Mouse (Mus musculus) liver, embryonic 14.5 days (tissue): ENCODE measurements around the gene Fzd9. TPM values are rescaled to one million over a fixed set of nuclear protein-coding genes. Genes with fewer than 3 reads are reported as not detected.
"Not testable (repeated sequence)": the region's sequence is repeated elsewhere in the genome, so short reads cannot be mapped to it uniquely, and the experiment has no call there.

Source experiments
- ATAC-seq: fragments of 200-750 bp; cut with Nextera tagmentation; 2 replicates; pipeline ENCODE4 v1.8.0; 2017; ENCODE audit warnings: moderate number of reproducible peaks, mild to moderate bottlenecking, moderate library complexity; ENCODE audit not compliant: insufficient read depth
- DNase-seq, 3 experiments: peaks; one replicate each; pipeline ENCODE4 v3.0.0-alpha.2; 2012 to 2013; ENCODE audit warnings: low read depth in 3 of 3, low spot score in 3 of 3
- H3K27ac ChIP-seq: fragments of 300-500 bp; sonication (generic); 2 replicates; pipeline ENCODE4 v1.5.1; 2014; ENCODE audit warnings: moderate library complexity, mild to moderate bottlenecking, control low read depth, inconsistent platforms
- H3K27me3 ChIP-seq: fragments of 300-500 bp; sonication (generic); 2 replicates; pipeline ENCODE4 v1.6.1; 2014; ENCODE audit warnings: mild to moderate bottlenecking, low read length, moderate library complexity; ENCODE audit not compliant: control insufficient read depth, insufficient read depth
- H3K36me3 ChIP-seq: fragments of 300-500 bp; sonication (generic); replicated peaks from 2 replicates; pipeline ENCODE4 v1.6.1; 2014; ENCODE audit warnings: low read depth; ENCODE audit not compliant: control insufficient read depth, insufficient read depth
- H3K4me1 ChIP-seq, 2 experiments: fragments of 200-500 bp in 1 of 2; fragments of 300-500 bp in 1 of 2; sonication (generic) in 1 of 2; replicated peaks; 2 replicates each; pipeline ENCODE4 v1.6.1; 2012 to 2014; ENCODE audit warnings: antibody characterized with exemption in 1 of 2, inconsistent platforms in 1 of 2, low read length in 1 of 2; ENCODE audit not compliant: control insufficient read depth in 2 of 2, insufficient read depth in 2 of 2
- H3K4me2 ChIP-seq: fragments of 300-500 bp; sonication (generic); 2 replicates; pipeline ENCODE4 v1.6.1; 2014; ENCODE audit warnings: low read depth, mild to moderate bottlenecking, control low read depth, moderate library complexity
- H3K4me3 ChIP-seq, 2 experiments: fragments of 200-500 bp in 1 of 2; fragments of 300-500 bp in 1 of 2; sonication (generic) in 1 of 2; 2 replicates each; pipeline ENCODE4 v1.5.1; 2012 to 2014; ENCODE audit warnings: low read depth in 2 of 2, low read length in 2 of 2, mild to moderate bottlenecking in 2 of 2, control low read depth in 1 of 2, inconsistent platforms in 1 of 2, moderate library complexity in 1 of 2; ENCODE audit not compliant: insufficient read depth in 1 of 2
- H3K9ac ChIP-seq: fragments of 300-500 bp; sonication (generic); replicated peaks from 2 replicates; pipeline ENCODE4 v1.6.1; 2014; ENCODE audit warnings: mild to moderate bottlenecking, control low read depth, moderate library complexity
- H3K9me3 ChIP-seq: fragments of 300-500 bp; sonication (generic); 2 replicates; pipeline ENCODE4 v1.6.1; 2016; ENCODE audit warnings: low read length, mixed read lengths; ENCODE audit not compliant: control insufficient read depth
- CTCF ChIP-seq: IDR thresholded peaks from 2 replicates; pipeline ENCODE4 v1.5.1; 2016; ENCODE audit warnings: antibody characterized with exemption, low read depth, control low read depth
- EP300 ChIP-seq: IDR thresholded peaks from 2 replicates; pipeline ENCODE4 v1.6.1; 2016; ENCODE audit warnings: antibody characterized with exemption, low read depth
- WGBS: fragments of 180-500 bp; shearing (Covaris S2); extraction: QIAGEN DNeasy Blood & Tissue Kit; methylation state at CpG from one replicate; pipeline ENCODE4 v1.1.7; 2014; ENCODE audit not compliant: insufficient replicate concordance; 5-methylcytosine and 5-hydroxymethylcytosine counted together
- polyA plus RNA-seq, 2 experiments: library from polyadenylated mRNA; depleted of rRNA in 1 of 2; stranded (reverse) in 1 of 2; unstranded in 1 of 2; fragments of >200 nt; fragmentation: Nextera tagmentation in 1 of 2; extraction: Ambion mirVana in 1 of 2; gene quantifications; 2 replicates each; pipeline versions ENCODE4 v1.2.1 to v1.2.3; 2012 to 2014

Fzd9 gene
- polyA plus RNA-seq, 2 experiments = 0.19 to 0.25 TPM

DNA sequence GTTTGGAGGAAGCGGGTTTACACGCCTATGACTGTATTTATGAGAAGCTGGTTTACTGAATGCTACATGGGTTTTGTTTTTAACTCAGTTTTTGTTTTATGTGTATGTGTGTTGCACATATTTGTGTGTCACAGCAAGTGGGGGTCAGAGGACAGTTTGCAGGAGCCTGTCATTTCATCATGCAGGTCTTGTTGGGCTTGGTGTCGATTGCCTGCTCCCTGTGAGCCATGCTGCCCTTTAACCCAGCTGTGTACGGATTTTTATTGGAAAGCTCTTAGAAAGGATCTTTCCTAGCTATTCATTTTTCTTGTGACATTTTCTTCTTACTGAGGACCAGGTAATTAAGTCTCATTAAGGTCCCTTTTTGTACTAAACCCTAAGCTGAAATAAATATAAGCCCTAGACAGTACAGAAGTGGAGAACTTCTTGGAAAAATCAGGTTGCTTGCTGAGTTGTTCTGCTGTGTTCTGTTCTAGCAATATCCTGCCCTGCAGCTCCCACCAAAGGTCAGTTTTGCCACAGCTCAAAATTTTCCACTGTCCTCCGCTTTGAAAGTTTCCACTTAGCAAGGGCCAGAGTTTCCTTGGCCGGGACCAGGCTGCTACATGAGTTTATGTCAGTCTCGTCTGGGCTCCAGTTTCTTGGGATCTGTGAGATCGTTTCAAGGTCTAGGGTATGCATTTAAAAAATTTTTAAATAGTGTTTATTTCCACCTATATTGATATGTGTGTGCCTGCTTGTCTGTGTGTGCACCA is 17.7 kb downstream of the Fzd9 start:
- ATAC-seq = no peak
- H3K4me3 ChIP-seq = no peak overlapping the region
- no peaks in the 10 kb centered on the region for H3K27me3 ChIP-seq
- H3K9me3 ChIP-seq = no peaks in the 10 kb centered on the region
- 83% methylated on average over 8 of the region's 8 CpGs for WGBS
- DNase-seq = no peak
- no peak overlapping the region for H3K9ac ChIP-seq
- H3K27ac ChIP-seq = no peak overlapping the region
- no peak overlapping the region for H3K4me2 ChIP-seq
- TF ChIP-seq CTCF = no peak
- no peak for TF ChIP-seq EP300
- H3K4me1 ChIP-seq = no peaks in the 10 kb centered on the region
- H3K36me3 ChIP-seq = peaks cover 94% of the 10 kb centered on the region

DNA sequence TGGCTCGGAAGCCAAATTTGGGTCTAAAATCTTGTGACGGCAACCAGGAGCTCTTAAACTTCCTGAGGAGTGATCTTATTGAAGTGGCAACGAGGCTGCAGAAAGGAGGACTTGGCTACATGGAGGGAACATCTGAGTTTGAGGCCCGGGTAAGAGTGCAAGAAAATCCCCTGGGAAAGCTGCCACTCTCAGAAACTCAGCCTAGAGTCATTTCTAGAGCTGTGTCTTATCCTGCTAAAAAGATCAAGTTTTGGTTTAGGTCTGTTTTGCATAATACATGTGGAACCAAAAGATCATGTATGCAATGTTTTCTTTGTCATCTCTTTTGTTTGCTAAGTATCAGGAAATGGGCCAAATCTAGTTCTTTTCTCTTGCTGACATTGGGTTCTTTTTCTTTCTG is 20.8 kb downstream of the Fzd9 start:
- Histone ChIP-seq H3K4me2 (no peak overlapping the region), H3K9me3 (no peaks in the 10 kb centered on the region), H3K4me3 (no peak overlapping the region), H3K9ac (no peak overlapping the region), H3K36me3 (peaks cover 91% of the 10 kb centered on the region), H3K27me3 (no peaks in the 10 kb centered on the region), H3K4me1 (no peaks in the 10 kb centered on the region), H3K27ac (no peak overlapping the region)
- DNase-seq (no peak), ATAC-seq (no peak)
- WGBS = 81% methylated on average over 4 of the region's 4 CpGs
- TF ChIP-seq EP300 (no peak), CTCF (no peak)

- WGBS = 85% methylated on average over 4 of the region's 4 CpGs
- not testable (repeated sequence) for DNase-seq, H3K9me3 ChIP-seq, ATAC-seq, H3K9ac ChIP-seq, H3K4me3 ChIP-seq, H3K4me1 ChIP-seq, H3K27me3 ChIP-seq, H3K4me2 ChIP-seq, H3K27ac ChIP-seq
- peaks cover 88% of the 10 kb centered on the region for H3K36me3 ChIP-seq
- 0 out of 2 replicates have a peak, but pooled peaks have one; percentile 9 for TF ChIP-seq CTCF
Measured at GRCm38 (mm10) chr5:135225879-135226278, 25.2 kb downstream of the Fzd9 start.

- TF ChIP-seq EP300 (no peak), CTCF (no peak)
- H3K4me2 ChIP-seq = no peak overlapping the region
- no peak for ATAC-seq
- no peak overlapping the region for H3K27ac ChIP-seq
- no peaks in the 10 kb centered on the region for H3K27me3 ChIP-seq
- WGBS = 83% methylated on average over 3 of the region's 3 CpGs
- no peak for DNase-seq
- H3K9ac ChIP-seq = no peak overlapping the region
- H3K4me1 ChIP-seq = no peaks in the 10 kb centered on the region
- H3K36me3 ChIP-seq = peaks cover 89% of the 10 kb centered on the region
- H3K4me3 ChIP-seq = no peak overlapping the region
- no peaks in the 10 kb centered on the region for H3K9me3 ChIP-seq
Measured at GRCm38 (mm10) chr5:135224169-135224568, 26.9 kb downstream of the Fzd9 start.

DNA sequence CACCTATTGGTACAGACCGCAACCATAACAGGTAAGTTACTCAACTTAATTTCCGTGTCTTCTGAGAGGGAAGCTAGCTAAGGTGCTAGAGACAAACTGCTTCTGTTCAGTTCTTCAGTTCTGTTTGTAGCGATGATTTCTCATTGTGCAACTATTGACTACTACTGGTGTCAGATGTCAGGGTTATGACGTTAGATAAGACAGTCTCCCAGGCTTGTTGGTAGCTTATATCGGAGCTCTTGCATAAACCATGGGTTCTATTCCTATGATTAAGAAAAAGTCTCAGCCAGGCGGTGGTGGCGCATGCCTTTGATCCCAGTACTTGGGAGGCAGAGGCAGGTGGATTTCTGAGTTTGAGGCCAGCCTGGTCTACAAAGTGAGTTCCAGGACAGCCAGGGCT is 29.0 kb downstream of the Fzd9 start:
- WGBS = 87% methylated on average over 7 of the region's 7 CpGs
- Histone ChIP-seq H3K4me2 (no peak overlapping the region), H3K9me3 (no peaks in the 10 kb centered on the region), H3K27me3 (no peaks in the 10 kb centered on the region), H3K27ac (no peak overlapping the region), H3K9ac (no peak overlapping the region), H3K4me3 (no peak overlapping the region), H3K4me1 (no peaks in the 10 kb centered on the region), H3K36me3 (peaks cover 90% of the 10 kb centered on the region)
- DNase-seq (no peak), ATAC-seq (no peak)
- TF ChIP-seq EP300 = no peak
- TF ChIP-seq CTCF = no peak
